Mouse (Mus musculus) urinary bladder, postnatal 36 days (tissue): ENCODE measurements around the gene Gorab.

ENCODE experiments used
- DNase-seq, 2 experiments: peaks; one replicate each; pipeline ENCODE4 v3.0.0; 2022; ENCODE audit warnings: low spot score in 2 of 2, mixed read lengths in 1 of 2

Gorab gene

GRCm38 (mm10) chr1:163356167-163356566 is 47.3 kb downstream of the Gorab start:
- DNase-seq: no peak

- DNase-seq: no peak
Observed at GRCm38 (mm10) chr1:163355626-163356156, 47.8 kb downstream of the Gorab start.

GRCm38 (mm10) chr1:163350988-163351387 is 52.5 kb downstream of the Gorab start:
- no peak for DNase-seq

- DNase-seq: no peak
Observed at GRCm38 (mm10) chr1:163345541-163345940, 57.9 kb downstream of the Gorab start.

GRCm38 (mm10) chr1:163344931-163345330 is 58.5 kb downstream of the Gorab start:
- no peak for DNase-seq

- no peak for DNase-seq
Observed at GRCm38 (mm10) chr1:163339219-163339561, 64.3 kb downstream of the Gorab start.

GRCm38 (mm10) chr1:163338525-163339218 is 64.8 kb downstream of the Gorab start:
- DNase-seq: no peak

GRCm38 (mm10) chr1:163337821-163338220 is 65.6 kb downstream of the Gorab start:
- DNase-seq: no peak
